Mouse (Mus musculus): ENCODE results near the gene Olfr533. TPM values are rescaled to one million over a fixed set of nuclear protein-coding genes. Genes with fewer than 3 reads are reported as not detected.
"Not testable (repeated sequence)": the region's sequence is repeated elsewhere in the genome, so short reads cannot be mapped to it uniquely, and the experiment has no call there.

The Olfr533 gene
- not detected in 2 replicates for polyA plus RNA-seq (2015; fragmentation: Nextera tagmentation; extraction: Ambion mirVana)

DNA sequence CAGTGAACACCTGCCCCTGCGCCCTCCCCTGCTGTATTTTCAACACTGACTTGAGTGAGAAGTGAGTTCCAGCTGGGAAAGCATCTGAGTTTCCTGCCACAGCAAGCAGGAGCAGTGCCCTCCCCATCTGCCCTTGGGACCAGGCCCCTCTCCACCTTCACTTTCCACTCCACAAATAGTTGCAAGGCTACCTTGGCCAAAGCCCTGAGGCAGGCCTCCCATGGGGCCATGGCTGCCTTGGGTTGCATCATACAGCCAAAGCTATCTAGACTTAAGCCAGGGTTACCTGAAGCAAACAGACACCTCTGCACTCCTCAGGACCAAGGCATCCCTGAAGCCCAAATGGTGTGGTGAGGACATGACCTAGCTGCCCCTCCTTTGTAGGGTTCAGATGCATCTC lies at the start of gene Olfr533:
Gene Olfr533, plus strand, starts transcription at position 301 of the 400 bp plus-strand sequence.
- H3K4me3 ChIP-seq; H3K36me3 ChIP-seq; H3K4me1 ChIP-seq; ATAC-seq (ENCODE audit: low FRiP score, low read depth); H3K4me2 ChIP-seq (replicated peaks); H3K27me3 ChIP-seq; H3K9me3 ChIP-seq; H3K9ac ChIP-seq; H3K27ac ChIP-seq: not testable (repeated sequence)
- 75% methylated on average over 1 of the region's 1 CpGs for WGBS

DNA sequence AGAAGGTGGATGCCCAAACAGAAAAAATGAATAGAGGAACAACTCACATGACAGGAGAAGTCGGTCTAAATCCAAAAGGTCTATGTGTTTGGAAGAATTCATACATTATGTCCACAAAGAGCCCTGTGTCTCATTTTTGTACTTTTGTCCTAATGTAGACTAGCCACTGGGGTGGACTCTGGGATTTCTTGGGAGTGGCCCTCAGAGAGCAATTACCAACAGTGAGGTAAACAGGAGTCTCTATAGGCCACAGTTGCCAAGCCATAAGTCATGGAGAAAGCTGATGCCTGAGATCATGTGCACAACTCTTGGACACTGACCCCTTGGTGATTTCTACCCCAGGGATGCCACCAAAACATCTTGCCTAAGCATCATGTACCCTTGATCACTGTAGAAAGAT lies 41.6 kb upstream of the Olfr533 start, which contains the start of gene Olfr532:
Gene Olfr532, minus strand, starts transcription at position 101 of the 400 bp plus-strand sequence.
- no peak within 1 kb of the TSS for H3K4me2 ChIP-seq (replicated peaks)
- no peaks in the 10 kb centered on the region for H3K36me3 ChIP-seq
- no peaks in the 10 kb centered on the region for H3K4me1 ChIP-seq
- no peaks in the 10 kb centered on the region for H3K9me3 ChIP-seq
- no peaks in the 10 kb centered on the region for H3K27me3 ChIP-seq
- no peak within 1 kb of the TSS for H3K27ac ChIP-seq
- ATAC-seq (ENCODE audit: low FRiP score, low read depth): no peak
- H3K4me3 ChIP-seq: no peak within 1 kb of the TSS
- 97% methylated on average over 1 of the region's 1 CpGs for WGBS
- H3K9ac ChIP-seq: no peak within 1 kb of the TSS

DNA sequence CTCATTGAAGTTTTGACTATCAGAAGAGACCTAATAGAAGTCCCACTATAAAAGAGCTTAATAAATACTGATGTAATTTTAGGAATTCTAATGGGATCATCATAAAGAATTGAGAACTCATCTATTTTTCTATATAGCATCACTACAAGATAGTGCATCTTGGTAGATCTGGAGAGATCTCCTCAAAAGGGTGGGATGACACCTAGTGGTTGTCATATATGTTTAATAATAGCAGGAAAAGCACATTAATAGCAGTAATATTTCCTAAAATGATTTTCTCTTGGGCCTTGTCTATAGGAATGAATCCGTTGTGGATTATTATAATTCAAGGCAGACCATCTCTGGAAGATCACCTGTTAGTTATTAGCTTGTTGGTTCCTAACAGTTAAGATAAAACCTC lies 20.0 kb upstream of the Olfr533 start:
- H3K9me3 ChIP-seq: no peaks in the 10 kb centered on the region
- no peak overlapping the region for H3K4me3 ChIP-seq
- no peak overlapping the region for H3K9ac ChIP-seq
- H3K27me3 ChIP-seq: no peaks in the 10 kb centered on the region
- 68% methylated on average over 1 of the region's 1 CpGs for WGBS
- no peak for ATAC-seq (ENCODE audit: low FRiP score, low read depth)
- no peaks in the 10 kb centered on the region for H3K36me3 ChIP-seq
- no peak overlapping the region for H3K4me2 ChIP-seq (replicated peaks)
- no peak overlapping the region for H3K27ac ChIP-seq
- H3K4me1 ChIP-seq: no peaks in the 10 kb centered on the region

DNA sequence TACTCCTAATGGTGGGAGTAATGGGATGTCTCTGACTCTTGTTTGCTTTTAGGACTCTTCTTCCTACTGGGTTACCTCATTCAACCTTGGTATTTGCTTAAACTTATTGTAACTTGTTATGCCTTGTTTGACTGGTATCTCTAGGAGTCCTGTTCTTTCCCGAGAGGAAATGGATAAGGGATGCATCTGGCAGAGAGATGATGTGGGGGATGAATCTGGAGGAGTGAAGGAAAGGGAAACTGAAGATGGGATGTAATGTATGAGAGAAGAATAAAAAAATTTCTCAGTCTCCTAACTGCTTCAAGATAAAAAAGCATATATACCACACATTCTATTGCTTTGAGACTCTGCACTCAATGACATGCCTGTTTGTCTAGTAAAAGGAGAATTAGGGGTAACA lies 14.7 kb downstream of the Olfr533 start:
- Histone ChIP-seq H3K27ac (no peak overlapping the region), H3K36me3 (no peaks in the 10 kb centered on the region), H3K9ac (no peak overlapping the region), H3K4me2 (replicated peaks) (no peak overlapping the region), H3K9me3 (0 out of 2 replicates have a peak, but pooled peaks cover 4% of the 10 kb centered on the region), H3K27me3 (no peaks in the 10 kb centered on the region), H3K4me3 (no peak overlapping the region), H3K4me1 (no peaks in the 10 kb centered on the region)
- 89% methylated on average over 1 of the region's 1 CpGs for WGBS
- ATAC-seq (ENCODE audit: low FRiP score, low read depth): no peak

DNA sequence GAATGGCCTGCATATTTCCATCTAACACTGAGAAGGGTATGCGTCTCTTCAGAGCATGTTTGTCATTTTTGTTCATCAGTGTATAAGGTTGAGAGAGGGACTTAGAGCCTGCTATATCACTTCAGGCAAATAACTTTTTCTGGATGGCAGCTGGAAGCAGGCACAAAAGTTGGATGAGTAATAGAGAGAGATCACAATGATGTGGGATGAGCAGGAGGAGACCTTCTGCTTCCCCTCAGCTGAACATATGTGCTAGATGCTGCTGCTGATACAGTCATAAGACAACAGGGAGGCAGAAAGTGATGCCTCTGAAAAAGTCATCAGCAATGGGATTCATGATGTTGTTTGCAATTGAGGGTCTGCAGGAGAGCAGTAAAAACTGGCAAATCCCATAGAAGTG lies 15.6 kb downstream of the Olfr533 start:
- Histone ChIP-seq H3K27me3 (no peaks in the 10 kb centered on the region), H3K4me3 (no peak overlapping the region), H3K9ac (no peak overlapping the region), H3K4me2 (replicated peaks) (no peak overlapping the region), H3K27ac (no peak overlapping the region), H3K9me3 (0 out of 2 replicates have a peak, but pooled peaks cover 4% of the 10 kb centered on the region), H3K36me3 (no peaks in the 10 kb centered on the region), H3K4me1 (no peaks in the 10 kb centered on the region)
- no peak for ATAC-seq (ENCODE audit: low FRiP score, low read depth)
- WGBS: 92% methylated on average over 1 of the region's 1 CpGs

DNA sequence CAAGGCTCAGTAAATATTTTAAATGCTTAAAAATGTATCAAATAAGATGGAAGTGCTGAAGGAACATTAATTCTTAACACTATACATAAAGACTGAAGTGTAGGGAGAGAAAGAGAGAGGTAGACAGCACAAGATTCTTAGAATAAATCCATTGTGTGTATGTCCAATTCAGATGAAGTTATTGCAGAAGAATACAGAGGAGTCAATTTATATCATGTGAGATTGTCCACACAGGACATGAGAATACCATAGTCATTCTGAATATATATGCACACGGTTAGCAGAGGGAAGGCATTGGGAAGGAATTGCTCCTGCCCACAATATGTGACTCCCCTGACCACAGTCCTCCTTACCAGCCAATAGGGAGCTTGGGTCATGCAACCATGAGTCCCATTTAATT lies 20.7 kb downstream of the Olfr533 start, which contains the start of gene Olfr535:
Gene Olfr535, plus strand, starts transcription at position 301 of the 400 bp plus-strand sequence.
- no peak within 1 kb of the TSS for H3K4me3 ChIP-seq
- no peaks in the 10 kb centered on the region for H3K27me3 ChIP-seq
- no peak within 1 kb of the TSS for H3K27ac ChIP-seq
- 83% methylated on average over 1 of the region's 1 CpGs for WGBS
- no peaks in the 10 kb centered on the region for H3K4me1 ChIP-seq
- no peak for ATAC-seq (ENCODE audit: low FRiP score, low read depth)
- no peaks in the 10 kb centered on the region for H3K36me3 ChIP-seq
- H3K4me2 ChIP-seq (replicated peaks): no peak within 1 kb of the TSS
- no peaks in the 10 kb centered on the region for H3K9me3 ChIP-seq
- H3K9ac ChIP-seq: no peak within 1 kb of the TSS

DNA sequence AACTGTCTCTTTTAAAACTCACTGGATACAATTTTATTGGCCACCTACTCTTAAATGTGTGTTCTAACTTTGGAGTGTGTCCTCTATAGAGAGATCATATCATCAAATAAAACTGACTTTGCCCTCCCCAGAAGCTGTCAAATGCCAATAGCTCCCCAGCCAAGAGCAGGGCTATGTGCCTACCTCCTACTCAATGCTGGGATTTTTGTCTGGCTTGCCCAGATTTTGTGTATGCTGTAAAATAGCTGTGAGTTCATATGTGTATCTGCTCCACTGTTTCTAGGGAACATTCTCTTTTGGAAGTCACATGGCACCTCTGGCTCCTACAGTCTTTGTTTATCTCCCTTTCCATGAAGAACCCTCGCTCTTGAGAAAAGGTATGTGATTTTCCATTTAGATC lies 25.8 kb downstream of the Olfr533 start:
- no peaks in the 10 kb centered on the region for H3K36me3 ChIP-seq
- no peak overlapping the region for H3K4me3 ChIP-seq
- no peaks in the 10 kb centered on the region for H3K27me3 ChIP-seq
- no peak overlapping the region for H3K27ac ChIP-seq
- no peak overlapping the region for H3K4me2 ChIP-seq (replicated peaks)
- no peaks in the 10 kb centered on the region for H3K4me1 ChIP-seq
- H3K9me3 ChIP-seq: no peaks in the 10 kb centered on the region
- no peak overlapping the region for H3K9ac ChIP-seq
- WGBS: 92% methylated on average over 1 of the region's 1 CpGs
- no peak for ATAC-seq (ENCODE audit: low FRiP score, low read depth)

DNA sequence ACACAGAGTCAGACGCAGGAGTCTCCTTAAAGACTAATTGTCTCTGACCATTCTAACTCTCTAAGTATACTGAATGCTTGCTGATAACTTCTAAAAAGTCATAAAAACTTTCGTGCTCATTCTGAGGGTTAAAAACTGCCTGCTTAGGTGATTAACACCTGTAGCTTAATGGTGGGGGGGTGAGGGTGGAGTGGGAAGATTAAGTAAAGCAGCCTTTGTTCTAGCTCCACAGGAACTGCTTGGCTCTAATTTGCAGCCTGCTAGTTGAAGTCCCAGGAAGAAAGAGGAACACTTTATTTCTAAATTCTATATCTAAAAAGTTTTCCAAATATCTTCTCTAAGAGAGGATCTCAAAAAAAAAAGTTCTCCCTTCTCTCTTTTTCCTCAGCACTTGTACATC lies 31.1 kb downstream of the Olfr533 start:
- 13% methylated on average over 2 of the region's 2 CpGs for WGBS
- H3K27me3 ChIP-seq: no peaks in the 10 kb centered on the region
- no peak for ATAC-seq (ENCODE audit: low FRiP score, low read depth)

DNA sequence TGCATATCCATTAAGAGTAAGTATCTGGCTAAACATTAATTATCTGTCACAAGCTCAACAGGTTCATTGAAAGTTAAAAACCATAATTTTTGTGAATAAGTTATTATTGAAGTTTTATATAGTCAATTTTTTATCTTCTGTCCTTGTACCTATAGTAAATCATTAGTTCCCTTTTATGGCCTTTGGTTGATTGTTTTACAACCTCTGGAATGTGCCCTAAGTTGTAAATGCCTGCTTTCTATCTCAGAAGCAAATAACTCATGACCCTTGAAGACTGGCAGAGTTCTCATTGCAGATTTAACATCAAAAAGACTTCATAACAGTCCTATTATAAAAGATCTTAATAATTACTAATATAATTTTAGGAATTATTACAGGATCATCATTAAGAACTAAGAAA lies 31.5 kb downstream of the Olfr533 start:
- Histone ChIP-seq H3K4me3 (no peak overlapping the region), H3K9ac (no peak overlapping the region), H3K27ac (no peak overlapping the region), H3K36me3 (no peaks in the 10 kb centered on the region), H3K4me1 (no peaks in the 10 kb centered on the region), H3K27me3 (no peaks in the 10 kb centered on the region), H3K4me2 (replicated peaks) (no peak overlapping the region), H3K9me3 (no peaks in the 10 kb centered on the region)
- ATAC-seq (ENCODE audit: low FRiP score, low read depth): no peak

More for the DNA sequence above, 31.1 kb downstream of the Olfr533 start:
- no peaks in the 10 kb centered on the region for H3K4me1 ChIP-seq
- no peak overlapping the region for H3K4me2 ChIP-seq (replicated peaks)
- H3K4me3 ChIP-seq: no peak overlapping the region
- H3K27ac ChIP-seq: no peak overlapping the region
- no peaks in the 10 kb centered on the region for H3K9me3 ChIP-seq
- no peak overlapping the region for H3K9ac ChIP-seq
- H3K36me3 ChIP-seq: no peaks in the 10 kb centered on the region

DNA sequence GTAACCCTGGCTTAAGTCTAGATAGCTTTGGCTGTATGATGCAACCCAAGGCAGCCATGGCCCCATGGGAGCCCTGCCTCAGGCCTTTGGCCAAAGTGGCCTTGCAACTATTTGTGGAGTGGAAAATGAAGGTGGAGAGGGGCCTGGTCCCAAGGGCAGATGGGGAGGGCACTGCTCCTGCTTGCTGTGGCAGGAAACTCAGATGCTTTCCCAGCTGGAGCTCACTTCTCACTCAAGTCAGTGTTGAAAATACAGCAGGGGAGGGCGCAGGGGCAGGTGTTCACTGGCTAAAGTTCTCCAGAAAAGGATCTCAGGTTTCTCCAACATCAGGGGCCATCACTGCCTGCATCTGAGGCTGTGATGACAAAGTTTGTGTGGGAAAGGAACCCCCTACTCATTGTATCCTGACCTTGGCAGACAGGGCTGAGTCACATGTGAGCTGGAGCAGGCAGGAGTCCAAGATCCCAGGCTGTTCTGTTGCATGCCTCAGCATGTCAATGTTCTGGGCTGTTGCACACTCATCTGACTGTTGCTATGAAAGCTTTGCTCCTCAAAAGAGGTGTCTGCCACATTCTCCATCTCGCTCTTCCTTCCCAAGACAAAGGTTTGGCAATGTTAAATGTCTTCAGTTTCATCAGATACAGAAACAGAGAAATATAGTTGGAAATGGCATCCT lies 44.3 kb downstream of the Olfr533 start, which contains the start of gene Olfr536:
Gene Olfr536, minus strand, starts transcription at position 51 of the 676 bp plus-strand sequence.
- not testable (repeated sequence) for H3K27ac ChIP-seq; H3K9ac ChIP-seq; H3K9me3 ChIP-seq; H3K36me3 ChIP-seq; H3K4me3 ChIP-seq; ATAC-seq (ENCODE audit: low FRiP score, low read depth); H3K4me2 ChIP-seq (replicated peaks); H3K4me1 ChIP-seq; H3K27me3 ChIP-seq
- WGBS: 85% methylated on average over 1 of the region's 2 CpGs

Other genes with a start within 250 kb of the Olfr533 start
- gene Cd163l1, start 245.1 kb upstream of the Olfr533 start, polyA plus RNA-seq (2015; fragmentation: Nextera tagmentation; extraction: Ambion mirVana): 0.04 and 0.15 TPM in 2 replicates
- not detected in 2 replicates for gene 5830411N06Rik, start 216.1 kb upstream of the Olfr533 start, polyA plus RNA-seq (2015; fragmentation: Nextera tagmentation; extraction: Ambion mirVana)
- gene Olfr525, start 142.5 kb upstream of the Olfr533 start, polyA plus RNA-seq (2015; fragmentation: Nextera tagmentation; extraction: Ambion mirVana): not detected in 2 replicates
- not detected in 2 replicates for gene Olfr527, start 129.4 kb upstream of the Olfr533 start, polyA plus RNA-seq (2015; fragmentation: Nextera tagmentation; extraction: Ambion mirVana)
- not detected in 2 replicates for gene Olfr60, start 101.7 kb upstream of the Olfr533 start, polyA plus RNA-seq (2015; fragmentation: Nextera tagmentation; extraction: Ambion mirVana)
- not detected in 2 replicates for gene Olfr530, start 87.0 kb upstream of the Olfr533 start, polyA plus RNA-seq (2015; fragmentation: Nextera tagmentation; extraction: Ambion mirVana)
- gene Olfr531, start 60.5 kb upstream of the Olfr533 start, polyA plus RNA-seq (2015; fragmentation: Nextera tagmentation; extraction: Ambion mirVana): not detected in 2 replicates
- gene Olfr532, start 41.7 kb upstream of the Olfr533 start, polyA plus RNA-seq (2015; fragmentation: Nextera tagmentation; extraction: Ambion mirVana): not detected in 2 replicates
- not detected in 2 replicates for gene Olfr535, start 20.8 kb downstream of the Olfr533 start, polyA plus RNA-seq (2015; fragmentation: Nextera tagmentation; extraction: Ambion mirVana)
- not detected in 2 replicates for gene Olfr536, start 44.0 kb downstream of the Olfr533 start, polyA plus RNA-seq (2015; fragmentation: Nextera tagmentation; extraction: Ambion mirVana)
- not detected in 2 replicates for gene Olfr538, start 104.5 kb downstream of the Olfr533 start, polyA plus RNA-seq (2015; fragmentation: Nextera tagmentation; extraction: Ambion mirVana)
- gene Olfr46, start 137.9 kb downstream of the Olfr533 start, polyA plus RNA-seq (2015; fragmentation: Nextera tagmentation; extraction: Ambion mirVana): 0.03 TPM in 1 of 2 replicates, not detected in the other
- not detected in 2 replicates for gene Olfr61, start 165.6 kb downstream of the Olfr533 start, polyA plus RNA-seq (2015; fragmentation: Nextera tagmentation; extraction: Ambion mirVana)
- gene Olfr53, start 183.1 kb downstream of the Olfr533 start, polyA plus RNA-seq (2015; fragmentation: Nextera tagmentation; extraction: Ambion mirVana): not detected in 2 replicates
- gene Olfr539, start 196.6 kb downstream of the Olfr533 start, polyA plus RNA-seq (2015; fragmentation: Nextera tagmentation; extraction: Ambion mirVana): 0.03 TPM in 2 replicates
- gene Olfr45, start 218.6 kb downstream of the Olfr533 start, polyA plus RNA-seq (2015; fragmentation: Nextera tagmentation; extraction: Ambion mirVana): 0.04 and 0.13 TPM in 2 replicates
- not detected in 2 replicates for gene Olfr541, start 233.9 kb downstream of the Olfr533 start, polyA plus RNA-seq (2015; fragmentation: Nextera tagmentation; extraction: Ambion mirVana)